Mouse (Mus musculus) spleen, adult 18-20 months (tissue): Measurements from ENCODE around the gene Scyl1.
A peak's percentile ranks its signal among the peaks of the same experiment; 100 is the strongest.

Source experiments
- DNase-seq, 2 experiments: peaks; one replicate each; pipeline ENCODE4 v3.0.0; 2022; ENCODE audit warnings: mixed read lengths in 2 of 2

Gene Scyl1

GRCm38 (mm10) chr19:5786441-5787114 is 15.4 kb upstream of the Scyl1 start:
- peak; percentile 71 to 85 for DNase-seq

- no peak for DNase-seq
These were observed 13.8 kb upstream of the Scyl1 start for GRCm38 (mm10) chr19:5784958-5785577.

DNA sequence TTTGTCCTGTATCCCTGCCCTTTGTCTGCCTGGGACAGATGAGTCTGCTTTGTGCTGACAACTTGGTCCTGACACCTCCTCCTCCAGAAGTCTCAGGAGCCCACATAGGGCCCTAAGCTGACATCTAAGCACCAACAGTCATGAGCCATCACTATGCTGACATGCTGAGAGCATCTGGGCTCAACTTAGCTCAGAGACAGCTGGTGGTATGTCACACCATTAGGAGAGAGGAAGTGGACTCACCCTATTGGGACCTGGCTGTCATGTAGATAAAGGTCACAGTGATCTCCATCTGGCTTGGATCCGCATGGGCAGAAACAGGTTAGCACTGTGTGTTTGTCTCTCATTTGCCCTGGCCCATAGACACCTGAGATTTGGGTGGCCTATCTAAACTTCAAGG is 10.9 kb upstream of the Scyl1 start:
- no peak for DNase-seq

- DNase-seq: no peak
These were observed 10.3 kb upstream of the Scyl1 start for GRCm38 (mm10) chr19:5781532-5781931.

- no peak for DNase-seq
These were observed 9.0 kb upstream of the Scyl1 start for GRCm38 (mm10) chr19:5780203-5780602.

GRCm38 (mm10) chr19:5778312-5778711 is 7.1 kb upstream of the Scyl1 start:
- DNase-seq: no peak

- DNase-seq: no peak
These were observed 6.3 kb upstream of the Scyl1 start for GRCm38 (mm10) chr19:5777387-5778032.

DNA sequence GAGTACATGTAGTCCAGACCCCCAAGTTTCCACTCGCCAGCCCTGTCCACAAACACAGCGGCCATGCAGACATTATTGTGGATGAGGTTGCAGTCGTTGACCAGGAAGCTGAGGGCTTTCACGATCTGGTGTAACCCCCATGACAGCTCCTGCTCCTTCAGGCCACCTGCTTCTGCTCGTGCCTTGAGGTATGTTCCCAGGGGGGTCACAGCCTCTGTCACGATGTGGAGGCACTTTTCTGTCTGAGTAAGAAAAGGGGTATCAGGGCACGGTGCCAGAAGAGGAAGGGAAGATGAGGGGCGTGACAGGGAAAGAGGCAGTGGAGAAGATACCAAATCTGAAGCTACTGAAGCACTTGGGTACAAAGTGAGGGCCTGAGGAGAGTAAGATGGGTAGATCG is 908 bp downstream of the Scyl1 start:
- no peak for DNase-seq

GRCm38 (mm10) chr19:5767271-5767670 is 3.9 kb downstream of the Scyl1 start:
- no peak for DNase-seq

GRCm38 (mm10) chr19:5763163-5763562 is 8.1 kb downstream of the Scyl1 start:
- no peak for DNase-seq

GRCm38 (mm10) chr19:5758878-5759403 is 12.3 kb downstream of the Scyl1 start:
- DNase-seq: no peak

DNA sequence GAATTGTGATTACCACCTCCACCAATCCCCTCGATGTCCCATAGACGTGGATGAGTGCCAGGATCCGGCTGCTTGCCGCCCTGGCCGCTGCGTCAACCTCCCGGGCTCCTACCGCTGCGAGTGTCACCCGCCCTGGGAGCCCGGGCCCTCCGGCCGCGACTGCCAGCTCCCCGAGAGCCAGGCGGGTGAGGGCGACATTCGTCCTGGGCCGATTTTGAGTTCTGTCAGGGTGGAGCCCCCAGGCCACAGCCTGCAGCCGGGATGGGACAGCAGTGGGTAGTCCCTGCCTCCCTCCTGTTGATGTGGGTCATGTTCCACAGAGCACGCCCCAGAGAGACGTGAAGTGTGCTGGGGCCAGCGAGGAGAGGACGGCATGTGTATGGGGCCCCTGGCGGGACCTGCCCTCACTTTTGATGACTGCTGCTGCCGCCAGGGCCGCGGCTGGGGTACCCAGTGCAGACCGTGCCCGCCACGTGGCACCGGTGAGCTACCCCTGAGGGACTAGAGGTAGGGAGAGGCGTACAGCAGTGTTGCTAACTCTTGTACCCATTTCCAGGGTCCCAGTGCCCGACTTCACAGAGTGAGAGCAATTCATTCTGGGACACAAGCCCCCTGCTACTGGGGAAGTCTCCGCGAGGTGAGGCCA is 14.1 kb downstream of the Scyl1 start:
- DNase-seq: no peak

- DNase-seq: no peak
These were observed 14.8 kb downstream of the Scyl1 start for GRCm38 (mm10) chr19:5756321-5756985.

DNA sequence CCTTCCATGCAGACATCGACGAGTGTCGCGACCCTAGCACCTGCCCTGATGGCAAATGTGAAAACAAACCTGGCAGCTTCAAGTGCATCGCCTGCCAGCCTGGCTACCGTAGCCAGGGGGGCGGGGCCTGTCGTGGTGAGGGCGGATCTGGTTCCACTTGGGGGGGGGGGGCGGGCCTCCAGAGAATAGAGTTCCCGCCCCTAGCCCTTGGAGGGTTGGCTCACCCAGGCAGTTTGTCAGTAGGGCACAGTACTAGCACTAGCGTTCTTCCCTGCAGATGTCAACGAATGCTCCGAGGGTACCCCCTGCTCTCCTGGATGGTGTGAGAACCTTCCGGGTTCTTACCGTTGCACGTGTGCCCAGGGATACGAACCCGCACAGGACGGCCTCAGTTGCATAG is 19.5 kb downstream of the Scyl1 start:
- DNase-seq: no peak

- DNase-seq: no peak
These were observed 20.3 kb downstream of the Scyl1 start for GRCm38 (mm10) chr19:5750951-5751350.

DNA sequence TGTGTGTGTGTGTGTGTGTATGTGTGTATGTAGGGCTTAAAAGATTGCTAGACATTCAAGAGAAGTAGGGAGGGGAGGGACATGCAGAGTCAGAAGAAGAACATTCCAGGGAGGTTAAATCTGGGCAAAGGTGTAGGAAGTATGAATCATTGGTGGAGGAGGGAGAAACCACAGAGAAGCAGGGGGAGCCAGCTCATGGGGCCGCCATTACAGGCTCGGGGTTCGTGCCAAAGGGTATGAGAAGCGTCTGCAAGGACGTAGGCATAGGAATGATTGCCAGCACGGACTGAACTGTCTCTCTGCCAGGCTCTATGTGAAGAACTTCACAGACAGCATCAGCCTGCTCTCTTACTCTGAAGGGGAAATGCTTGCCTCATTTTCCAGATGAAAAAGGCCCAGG is 21.7 kb downstream of the Scyl1 start:
- no peak for DNase-seq

GRCm38 (mm10) chr19:5746907-5747363 is 24.3 kb downstream of the Scyl1 start:
- no peak for DNase-seq

DNA sequence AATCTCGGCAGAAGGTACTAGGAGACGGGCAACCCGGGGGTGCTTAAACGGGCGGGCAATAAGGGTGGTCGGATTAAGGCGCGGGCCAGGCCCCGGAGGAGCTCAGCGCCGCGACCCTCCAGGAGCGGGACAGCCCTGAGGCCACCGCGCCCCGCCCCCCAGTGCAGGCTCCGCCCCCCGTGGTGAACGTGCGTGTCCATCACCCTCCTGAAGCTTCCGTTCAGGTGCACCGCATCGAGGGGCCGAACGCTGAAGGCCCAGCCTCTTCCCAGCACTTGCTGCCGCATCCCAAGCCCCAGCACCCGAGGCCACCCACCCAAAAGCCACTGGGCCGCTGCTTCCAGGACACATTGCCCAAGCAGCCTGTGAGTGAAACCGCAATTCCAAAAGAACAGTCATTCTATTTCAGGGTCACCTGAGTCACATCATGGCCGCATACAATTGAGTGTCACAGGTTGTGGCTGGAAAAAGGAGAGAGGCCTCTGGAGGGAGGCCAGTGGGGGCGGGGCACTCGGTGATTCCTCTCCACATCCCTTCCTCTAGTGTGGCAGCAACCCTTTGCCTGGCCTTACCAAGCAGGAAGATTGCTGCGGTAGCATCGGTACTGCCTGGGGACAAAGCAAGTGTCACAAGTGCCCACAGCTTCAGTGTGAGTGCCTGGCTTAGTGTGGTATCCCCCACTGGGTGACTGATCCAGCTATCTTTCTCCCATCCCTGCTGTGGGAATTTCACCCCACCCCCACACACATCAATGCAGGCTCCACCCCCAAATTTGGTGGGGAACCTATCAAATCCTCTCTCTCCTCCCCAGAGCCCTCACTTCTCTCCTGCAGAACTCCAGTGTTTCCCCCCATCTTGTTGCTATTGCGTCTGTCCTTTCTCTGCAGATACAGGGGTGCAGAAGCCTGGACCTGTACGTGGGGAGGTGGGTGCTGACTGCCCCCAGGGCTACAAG is 25.2 kb downstream of the Scyl1 start:
- no peak for DNase-seq

- DNase-seq: no peak
These were observed 27.6 kb downstream of the Scyl1 start for GRCm38 (mm10) chr19:5743576-5743975.

GRCm38 (mm10) chr19:5742241-5742641 is 29.0 kb downstream of the Scyl1 start:
- no peak for DNase-seq

GRCm38 (mm10) chr19:5741641-5742240 is 29.5 kb downstream of the Scyl1 start:
- peak in 1 of 2 experiments; percentile 25 for DNase-seq
